Mouse (Mus musculus): ENCODE data around the gene Mta3. TPM values are rescaled to one million over a fixed set of nuclear protein-coding genes. Genes with fewer than 3 reads are reported as not detected.

Gene Mta3
- polyA plus RNA-seq, 1 experiment, result 33.0 TPM

DNA sequence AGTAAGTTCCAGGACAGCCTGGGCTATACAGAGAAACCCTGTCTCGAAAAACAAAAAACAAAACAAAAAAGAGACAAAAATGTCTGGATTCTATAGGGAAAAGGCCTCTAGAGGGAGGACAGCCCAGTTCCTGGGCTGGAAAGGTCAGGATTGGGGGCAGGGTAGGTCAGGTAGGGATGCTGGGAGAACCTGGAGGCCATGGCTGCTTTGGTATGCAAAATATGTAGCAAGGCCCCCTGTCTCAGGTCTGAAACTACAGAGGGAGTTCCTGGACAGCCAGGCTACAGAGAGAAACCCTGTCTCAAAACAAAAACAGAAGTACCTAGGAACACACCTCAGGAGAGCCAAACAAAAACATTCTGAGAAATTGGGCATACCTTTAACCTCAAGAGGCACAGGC is 28.6 kb upstream of the Mta3 start:
- Histone ChIP-seq H3K27me3 (replicated peaks; ENCODE audit: control insufficient read depth, insufficient read depth, low read length) (no peaks in the 10 kb centered on the region), H3K27ac (ENCODE audit: insufficient read depth, low read depth, low read length) (no peak overlapping the region)

GRCm38 (mm10) chr17:83681977-83682376 is 24.0 kb upstream of the Mta3 start:
- 54% methylated on average over 7 of the region's 7 CpGs for WGBS
- no peak overlapping the region for H3K27ac ChIP-seq (ENCODE audit: insufficient read depth, low read depth, low read length)
- no peak overlapping the region for H3K4me3 ChIP-seq (ENCODE audit: insufficient read depth, low read depth, low read length)
- no peaks in the 10 kb centered on the region for H3K27me3 ChIP-seq (replicated peaks; ENCODE audit: control insufficient read depth, insufficient read depth, low read length)
- DNase-seq, result no peak
- H3K4me1 ChIP-seq (ENCODE audit: control insufficient read depth, insufficient read depth, low read length), result no peaks in the 10 kb centered on the region
- no peak for TF ChIP-seq POLR2A (IDR thresholded peaks at IDR 0.05; ENCODE audit: low read depth, low read length)
- no peak for TF ChIP-seq CTCF (conservative IDR thresholded peaks at IDR 0.05; ENCODE audit: insufficient read depth, insufficient read length, low read depth, low read length)
- no peaks in the 10 kb centered on the region for H3K36me3 ChIP-seq (ENCODE audit: control insufficient read depth, insufficient read depth, low read length)

More for the DNA sequence above, 28.6 kb upstream of the Mta3 start:
- no peaks in the 10 kb centered on the region for H3K4me1 ChIP-seq (ENCODE audit: control insufficient read depth, insufficient read depth, low read length)
- no peaks in the 10 kb centered on the region for H3K36me3 ChIP-seq (ENCODE audit: control insufficient read depth, insufficient read depth, low read length)
- H3K4me3 ChIP-seq (ENCODE audit: insufficient read depth, low read depth, low read length), result no peak overlapping the region
- DNase-seq, result no peak
- TF ChIP-seq POLR2A (IDR thresholded peaks at IDR 0.05; ENCODE audit: low read depth, low read length), result no peak
- TF ChIP-seq CTCF (conservative IDR thresholded peaks at IDR 0.05; ENCODE audit: insufficient read depth, insufficient read length, low read depth, low read length), result no peak
- 83% methylated on average over 1 of the region's 1 CpGs for WGBS

DNA sequence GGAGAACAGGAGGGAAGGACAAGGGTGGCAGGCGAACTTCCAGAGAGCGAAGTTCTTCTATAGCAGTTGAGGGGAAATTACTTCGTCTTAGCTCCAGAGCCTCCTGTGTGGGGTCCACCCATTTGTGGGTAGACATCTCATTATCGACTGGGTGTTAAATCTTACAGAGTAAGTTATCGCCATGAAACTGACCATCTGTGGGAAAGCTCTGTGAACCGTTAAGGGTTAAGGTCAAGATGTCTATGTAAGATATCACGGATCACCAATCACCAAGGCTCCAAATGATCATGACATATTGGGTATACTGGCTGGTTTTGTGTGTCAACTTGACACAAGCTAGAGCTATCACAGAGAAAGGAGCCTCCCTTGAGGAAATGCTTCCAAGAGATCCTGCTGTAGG is 21.5 kb upstream of the Mta3 start:
- no peaks in the 10 kb centered on the region for H3K4me1 ChIP-seq (ENCODE audit: control insufficient read depth, insufficient read depth, low read length)
- no peak for DNase-seq
- no peak for TF ChIP-seq POLR2A (IDR thresholded peaks at IDR 0.05; ENCODE audit: low read depth, low read length)
- TF ChIP-seq CTCF (conservative IDR thresholded peaks at IDR 0.05; ENCODE audit: insufficient read depth, insufficient read length, low read depth, low read length), result no peak
- H3K4me3 ChIP-seq (ENCODE audit: insufficient read depth, low read depth, low read length), result no peak overlapping the region
- WGBS, result 64% methylated on average over 7 of the region's 7 CpGs
- H3K27me3 ChIP-seq (replicated peaks; ENCODE audit: control insufficient read depth, insufficient read depth, low read length), result no peaks in the 10 kb centered on the region
- no peak overlapping the region for H3K27ac ChIP-seq (ENCODE audit: insufficient read depth, low read depth, low read length)
- H3K36me3 ChIP-seq (ENCODE audit: control insufficient read depth, insufficient read depth, low read length), result no peaks in the 10 kb centered on the region

- no peak overlapping the region for H3K4me3 ChIP-seq (ENCODE audit: insufficient read depth, low read depth, low read length)
- 78% methylated on average over 2 of the region's 2 CpGs for WGBS
- no peak overlapping the region for H3K27ac ChIP-seq (ENCODE audit: insufficient read depth, low read depth, low read length)
- H3K36me3 ChIP-seq (ENCODE audit: control insufficient read depth, insufficient read depth, low read length), result no peaks in the 10 kb centered on the region
- DNase-seq, result no peak
- H3K4me1 ChIP-seq (ENCODE audit: control insufficient read depth, insufficient read depth, low read length), result no peaks in the 10 kb centered on the region
- no peaks in the 10 kb centered on the region for H3K27me3 ChIP-seq (replicated peaks; ENCODE audit: control insufficient read depth, insufficient read depth, low read length)
- no peak for TF ChIP-seq POLR2A (IDR thresholded peaks at IDR 0.05; ENCODE audit: low read depth, low read length)
- no peak for TF ChIP-seq CTCF (conservative IDR thresholded peaks at IDR 0.05; ENCODE audit: insufficient read depth, insufficient read length, low read depth, low read length)
Observed at GRCm38 (mm10) chr17:83690418-83690817, 15.5 kb upstream of the Mta3 start.

GRCm38 (mm10) chr17:83691379-83691778 is 14.6 kb upstream of the Mta3 start:
- H3K27ac ChIP-seq (ENCODE audit: insufficient read depth, low read depth, low read length), result no peak overlapping the region
- TF ChIP-seq POLR2A (IDR thresholded peaks at IDR 0.05; ENCODE audit: low read depth, low read length) (no peak), CTCF (conservative IDR thresholded peaks at IDR 0.05; ENCODE audit: insufficient read depth, insufficient read length, low read depth, low read length) (no peak)
- H3K4me1 ChIP-seq (ENCODE audit: control insufficient read depth, insufficient read depth, low read length), result no peaks in the 10 kb centered on the region
- H3K36me3 ChIP-seq (ENCODE audit: control insufficient read depth, insufficient read depth, low read length), result no peaks in the 10 kb centered on the region
- H3K27me3 ChIP-seq (replicated peaks; ENCODE audit: control insufficient read depth, insufficient read depth, low read length), result no peaks in the 10 kb centered on the region
- no peak overlapping the region for H3K4me3 ChIP-seq (ENCODE audit: insufficient read depth, low read depth, low read length)
- no peak for DNase-seq
- WGBS, result 76% methylated on average over 4 of the region's 4 CpGs

DNA sequence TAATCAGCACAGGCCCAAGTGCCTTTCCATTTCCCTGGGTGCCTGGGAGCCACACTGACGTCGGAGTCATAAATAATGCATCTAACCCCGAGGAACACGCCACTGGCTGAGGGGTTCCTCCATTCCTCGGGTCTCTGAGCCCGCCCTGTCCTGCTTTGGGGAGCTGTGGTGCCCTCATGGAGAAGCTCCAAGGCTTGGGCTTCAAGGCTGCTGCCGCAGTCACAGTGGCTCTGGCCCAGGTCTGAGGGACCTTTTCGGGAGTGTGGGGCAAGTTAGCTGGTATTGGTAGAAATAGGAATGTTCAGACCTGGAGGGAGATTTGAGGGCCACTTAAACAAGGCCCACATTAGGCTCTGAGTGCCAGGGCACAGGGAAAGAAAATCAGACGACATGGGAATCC is 12.0 kb upstream of the Mta3 start:
- Histone ChIP-seq H3K4me1 (ENCODE audit: control insufficient read depth, insufficient read depth, low read length) (no peaks in the 10 kb centered on the region), H3K27ac (ENCODE audit: insufficient read depth, low read depth, low read length) (no peak overlapping the region), H3K27me3 (replicated peaks; ENCODE audit: control insufficient read depth, insufficient read depth, low read length) (no peaks in the 10 kb centered on the region), H3K4me3 (ENCODE audit: insufficient read depth, low read depth, low read length) (no peak overlapping the region), H3K36me3 (ENCODE audit: control insufficient read depth, insufficient read depth, low read length) (no peaks in the 10 kb centered on the region)
- no peak for TF ChIP-seq POLR2A (IDR thresholded peaks at IDR 0.05; ENCODE audit: low read depth, low read length)
- no peak for TF ChIP-seq CTCF (conservative IDR thresholded peaks at IDR 0.05; ENCODE audit: insufficient read depth, insufficient read length, low read depth, low read length)
- 74% methylated on average over 9 of the region's 9 CpGs for WGBS
- DNase-seq, result no peak

GRCm38 (mm10) chr17:83695785-83696184 is 10.2 kb upstream of the Mta3 start:
- peak; percentile 18 for DNase-seq
- Histone ChIP-seq H3K27ac (ENCODE audit: insufficient read depth, low read depth, low read length) (no peak overlapping the region), H3K36me3 (ENCODE audit: control insufficient read depth, insufficient read depth, low read length) (no peaks in the 10 kb centered on the region), H3K4me1 (ENCODE audit: control insufficient read depth, insufficient read depth, low read length) (no peaks in the 10 kb centered on the region), H3K27me3 (replicated peaks; ENCODE audit: control insufficient read depth, insufficient read depth, low read length) (no peaks in the 10 kb centered on the region), H3K4me3 (ENCODE audit: insufficient read depth, low read depth, low read length) (no peak overlapping the region)
- WGBS, result 90% methylated on average over 2 of the region's 2 CpGs
- TF ChIP-seq POLR2A (IDR thresholded peaks at IDR 0.05; ENCODE audit: low read depth, low read length), result no peak
- TF ChIP-seq CTCF (conservative IDR thresholded peaks at IDR 0.05; ENCODE audit: insufficient read depth, insufficient read length, low read depth, low read length), result no peak

Measured in kidney, adult 2 months (tissue).